Mouse (Mus musculus) C2C12 (cell line): ENCODE measurements around the gene Cplx3.

Source experiments
- CEBPB ChIP-seq: IDR thresholded peaks from one replicate; pipeline ENCODE4 v1.6.1; 2011; ENCODE audit warnings: low read depth, mild to moderate bottlenecking, control low read depth, moderate library complexity
- MAX ChIP-seq: IDR thresholded peaks from one replicate; pipeline ENCODE4 v1.6.1; 2011; ENCODE audit warnings: mild to moderate bottlenecking, control low read depth

DNA sequence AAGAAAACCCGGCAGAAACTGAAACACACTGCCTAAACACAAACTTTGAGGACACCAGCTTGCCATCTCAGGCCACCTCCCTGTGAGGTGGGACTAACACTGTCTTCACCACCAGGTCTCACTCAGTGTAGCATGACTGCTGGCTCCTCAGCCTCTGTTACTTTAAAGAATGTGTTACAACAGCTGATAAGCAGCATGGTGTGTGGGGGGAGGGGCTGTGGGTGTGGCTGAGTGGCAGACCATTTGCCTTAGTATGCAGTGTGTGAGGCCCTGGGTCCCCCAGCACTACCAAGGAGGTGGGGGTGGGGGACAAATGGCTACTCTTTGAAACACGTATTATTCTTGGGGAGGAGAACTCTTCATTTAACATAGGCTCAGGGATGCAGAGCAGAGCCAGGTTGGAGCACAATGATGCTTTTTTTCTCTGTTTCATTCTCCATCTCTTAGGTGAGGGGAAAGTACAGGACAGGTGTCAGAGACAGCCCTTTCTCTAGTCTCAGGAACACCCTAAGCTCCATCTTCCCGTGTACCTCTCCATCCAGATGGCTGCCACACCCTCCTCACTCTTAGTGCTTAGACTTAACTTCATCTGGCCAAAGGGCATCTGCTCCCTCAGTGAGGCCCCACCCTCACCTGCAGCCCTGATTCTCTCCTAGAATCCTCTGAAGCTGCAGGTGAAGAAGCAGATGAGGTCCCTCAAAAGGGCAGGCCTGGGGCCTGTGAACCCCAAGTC lies 5.3 kb downstream of the Cplx3 start:
- TF ChIP-seq MAX (no peak), CEBPB (no peak)
